Comparison of ENCODE assay signal across 8 mouse cellular contexts in the genomic region with DNA sequence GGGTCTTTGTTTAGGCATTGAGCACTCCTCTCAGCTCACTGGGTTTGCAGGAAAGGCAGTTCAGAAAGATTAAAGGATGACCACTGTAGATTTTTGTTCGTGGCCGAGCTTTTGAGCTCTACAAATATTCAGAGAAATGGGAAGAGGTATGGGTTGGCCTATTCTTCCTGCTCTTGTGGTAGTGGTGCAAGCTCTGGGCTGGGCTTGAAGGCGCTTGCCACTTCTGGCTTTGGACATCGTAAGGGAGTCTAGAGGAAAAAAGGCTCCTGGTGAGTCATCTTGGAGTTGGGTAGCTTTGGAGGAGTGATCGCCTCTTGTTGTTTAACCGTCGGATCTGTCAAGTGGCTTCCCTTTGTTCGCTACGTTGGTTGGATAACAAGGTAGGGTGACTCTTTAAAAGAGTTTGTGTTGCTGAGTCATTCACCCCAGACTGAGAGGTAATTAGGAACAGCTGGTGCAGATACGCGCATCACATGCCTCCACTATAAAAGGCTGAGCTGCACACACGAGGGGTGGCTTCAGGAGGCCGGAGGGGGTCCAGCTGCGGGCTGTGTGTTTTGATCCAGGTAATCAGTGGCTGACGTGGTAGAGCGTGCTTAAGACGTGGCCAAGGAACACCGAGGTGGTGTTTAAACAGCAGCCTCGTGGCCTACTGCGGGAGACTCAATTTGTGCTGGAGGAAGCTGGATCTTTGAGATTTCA. TPM values are rescaled to one million over a fixed set of nuclear protein-coding genes. Genes with fewer than 3 reads are reported as not detected.
DNase-seq lines count a peak whose midpoint lies in the region; ATAC-seq and TF ChIP-seq lines count a peak whose summit lies in the region.

No protein-coding gene starts in this region.

- intact Hi-C loops in left cerebral cortex, postnatal 4 days (cut with DNase I) = no loop called here

- WGBS in bone marrow, adult 2 months = 1% methylated on average over 20 of the region's 20 CpGs
- under 1% methylated on average over 20 of the region's 20 CpGs for WGBS in forebrain, embryonic 12.5 days
- WGBS in small intestine, adult 2 months = 1% methylated on average over 20 of the region's 20 CpGs

- no peaks in the 10 kb centered on the region for H3K9me3 ChIP-seq in forebrain, embryonic 12.5 days

- ATAC-seq in forebrain, embryonic 12.5 days (ENCODE audit: low FRiP score) = peak; percentile 34
- ATAC-seq in hematopoietic stem cell, adult 5-6 weeks (replicated peaks in 1 of 2; ENCODE audit: insufficient read depth in 1 of 2, low FRiP score in 2 of 2, low TSS enrichment in 1 of 2, low read depth in 1 of 2, poor library complexity in 2 of 2, severe bottlenecking in 2 of 2) = peak; percentile 65 to 73

- TF ChIP-seq POLR2A in bone marrow, adult 2 months (IDR thresholded peaks at IDR 0.05; ENCODE audit: borderline replicate concordance, control insufficient read depth, low read depth, low read length) = 0 out of 2 replicates have a peak, but pooled peaks have one; percentile 21
- TF ChIP-seq POLR2A in small intestine, adult 2 months (IDR thresholded peaks at IDR 0.05; ENCODE audit: low read depth, low read length) = peak; percentile 19; the same call in 1 of the 2 replicates

- H3K4me3 ChIP-seq in bone marrow, adult 2 months (replicated peaks; ENCODE audit: control insufficient read depth, low read depth, low read length) = peak overlapping the region; percentile 99
- H3K4me3 ChIP-seq in forebrain, embryonic 12.5 days (replicated peaks) = peak overlapping the region; percentile 89
- H3K4me3 ChIP-seq in small intestine, adult 2 months (ENCODE audit: low read depth, low read length) = peak overlapping the region; percentile 93

- H3K27me3 ChIP-seq in forebrain, embryonic 12.5 days = peaks cover 12% of the 10 kb centered on the region; the same call in 1 of the 2 replicates
- H3K27me3 ChIP-seq in small intestine, adult 2 months (ENCODE audit: control insufficient read depth, insufficient read depth, low read length) = no peaks in the 10 kb centered on the region

- peak overlapping the region; percentile 96 for H3K9ac ChIP-seq in forebrain, embryonic 12.5 days

- H3K36me3 ChIP-seq in forebrain, embryonic 12.5 days (replicated peaks) = no peaks in the 10 kb centered on the region
- H3K36me3 ChIP-seq in small intestine, adult 2 months (ENCODE audit: control insufficient read depth, insufficient read depth, low read length) = no peaks in the 10 kb centered on the region

- peaks cover 4% of the 10 kb centered on the region for H3K4me1 ChIP-seq in bone marrow, adult 2 months (ENCODE audit: control insufficient read depth, insufficient read depth, low read length)
- H3K4me1 ChIP-seq in forebrain, embryonic 12.5 days = peaks cover 41% of the 10 kb centered on the region
- peaks cover 13% of the 10 kb centered on the region for H3K4me1 ChIP-seq in small intestine, adult 2 months (ENCODE audit: control insufficient read depth, insufficient read depth, insufficient read length, low read length)

- peak; percentile 61 for DNase-seq in gastrocnemius, adult 18-20 months (ENCODE audit: low spot score)
- DNase-seq in gastrocnemius, postnatal 10 days = no peak
- DNase-seq in left cerebral cortex, postnatal 4 days = peak; percentile 42
- DNase-seq in mesoderm, embryonic 11.5 days (ENCODE audit: low read depth, low spot score) = peak; percentile 87

- H3K27ac ChIP-seq in bone marrow, adult 2 months (ENCODE audit: control insufficient read depth, insufficient read depth, low read depth, low read length, poor library complexity) = peak overlapping the region; percentile 98
- peak overlapping the region; percentile 95 for H3K27ac ChIP-seq in forebrain, embryonic 12.5 days
- H3K27ac ChIP-seq in small intestine, adult 2 months (ENCODE audit: insufficient read depth, low read depth, low read length) = peak overlapping the region; percentile 90

- no peak for TF ChIP-seq CTCF in bone marrow, adult 2 months (IDR thresholded peaks at IDR 0.05; ENCODE audit: control insufficient read depth, insufficient read depth, low read length)
- no peak for TF ChIP-seq CTCF in small intestine, adult 2 months (IDR thresholded peaks at IDR 0.05; ENCODE audit: extremely low read depth, insufficient read length, insufficient replicate concordance, low read depth, low read length)

- H3K4me2 ChIP-seq in forebrain, embryonic 12.5 days = peak overlapping the region; percentile 64

RNA-seq across cellular contexts. Expression of gene Bach1, which starts 1.1 kb away (rescaled TPM):
- total RNA-seq in gastrocnemius, adult 18-20 months (2021) = 10 to 100 TPM; 20.1 to 21.7 TPM
- total RNA-seq in gastrocnemius, postnatal 10 days (2021) = 10 to 100 TPM; 13.7 to 17.8 TPM
- 7.0 and 14.9 TPM in 2 replicates for polyA plus RNA-seq in bone marrow, adult 2 months (2011; ENCODE audit: insufficient read depth, insufficient read length, low replicate concordance, missing spikeins)
- 19.3 and 19.4 TPM in 2 replicates for polyA plus RNA-seq in forebrain, embryonic 12.5 days (2016; fragmentation: Nextera tagmentation; extraction: Ambion mirVana)
- total RNA-seq in hematopoietic stem cell, adult 5-6 weeks (2017) = 49.6 and 53.0 TPM in 2 replicates
- total RNA-seq in left cerebral cortex, postnatal 4 days (2021) = 10 to 100 TPM; 37.1 to 38.5 TPM
- polyA plus RNA-seq in small intestine, adult 2 months (2012; rRNA removed) = 4.9 and 29.1 TPM in 2 replicates
